Mouse (Mus musculus): Measurements from ENCODE around the gene Alkbh7. TPM values are rescaled to one million over a fixed set of nuclear protein-coding genes. Genes with fewer than 3 reads are reported as not detected.
A peak's percentile ranks its signal among the peaks of the same experiment; 100 is the strongest.

Gene Alkbh7
- polyA plus RNA-seq, 1 experiment from 2014 or later: 36.6 TPM

DNA sequence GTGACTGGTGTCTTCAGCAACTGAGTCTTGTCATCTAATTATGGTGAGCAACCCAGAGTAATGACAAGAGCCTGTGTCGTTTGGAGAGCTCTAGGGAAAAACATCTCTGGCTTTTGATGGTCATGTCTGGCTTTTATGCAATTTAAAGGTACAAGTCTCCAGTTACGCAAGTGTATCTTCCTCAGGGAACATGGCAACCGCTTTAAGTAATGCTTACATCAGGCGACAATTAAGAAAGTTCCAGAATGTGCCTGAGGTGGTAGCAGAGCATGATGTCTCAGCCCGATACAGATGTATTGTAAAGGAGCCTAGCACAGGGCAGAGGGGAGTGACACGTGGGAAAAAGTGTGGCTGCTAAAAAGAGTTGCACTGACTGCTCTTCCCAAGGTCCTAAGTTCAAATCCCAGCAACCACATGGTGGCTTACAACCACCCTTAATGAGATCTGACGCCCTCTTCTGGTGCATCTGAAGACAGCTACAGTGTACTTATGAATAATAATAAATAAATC lies 8.2 kb upstream of the Alkbh7 start:
- ATAC-seq (ENCODE audit: insufficient read depth, low FRiP score, low read depth): no peak
- Histone ChIP-seq H3K4me3 (replicated peaks) (peak overlapping the region; percentile 78), H3K4me1 (peaks cover 6% of the 10 kb centered on the region)

DNA sequence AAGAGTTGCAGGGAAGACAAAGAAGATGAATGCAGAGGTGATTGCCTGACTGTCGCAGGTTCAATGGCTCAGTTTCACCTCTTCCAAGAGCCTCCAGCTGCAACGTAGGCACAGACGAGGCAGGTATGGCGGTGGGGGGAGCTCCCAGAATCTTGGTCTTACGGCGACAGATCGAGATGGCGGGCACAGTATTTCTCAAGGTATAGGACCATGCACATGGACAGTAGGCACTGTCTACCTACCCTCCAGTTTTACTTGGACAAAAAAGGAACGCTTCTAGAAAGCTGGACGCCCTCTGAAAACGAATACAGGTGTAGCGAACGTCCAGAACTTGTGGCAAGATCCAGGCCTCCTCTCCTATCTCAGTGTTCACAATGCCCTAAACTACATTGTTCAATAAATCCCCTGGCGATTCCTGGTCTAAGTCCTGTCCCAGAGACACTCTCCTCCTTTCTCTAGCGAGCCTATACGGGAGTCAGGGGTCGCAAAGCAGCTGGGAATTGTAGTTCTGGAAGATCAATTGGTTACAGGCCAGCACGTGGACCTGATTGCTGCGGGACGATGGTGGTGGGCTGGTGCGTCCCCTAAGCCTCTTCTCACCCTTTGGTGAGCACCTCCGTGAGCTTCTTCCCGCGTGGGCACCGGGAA lies 7.5 kb upstream of the Alkbh7 start:
- ATAC-seq (ENCODE audit: insufficient read depth, low FRiP score, low read depth): peak; percentile 92
- Histone ChIP-seq H3K9me3 (no peaks in the 10 kb centered on the region), H3K27ac (peak overlapping the region; percentile 79), H3K4me2 (peak overlapping the region; percentile 72), H3K4me3 (replicated peaks) (peak overlapping the region; percentile 78), H3K27me3 (replicated peaks) (no peaks in the 10 kb centered on the region), H3K4me1 (peaks cover 6% of the 10 kb centered on the region), H3K36me3 (peaks cover 25% of the 10 kb centered on the region), H3K9ac (peak overlapping the region; percentile 38; the same call in 1 of the 2 replicates)
- WGBS: 2% methylated on average over 25 of the region's 25 CpGs

More for the DNA sequence above, 8.2 kb upstream of the Alkbh7 start:
- Histone ChIP-seq H3K9me3 (no peaks in the 10 kb centered on the region), H3K9ac (no peak overlapping the region), H3K27me3 (replicated peaks) (no peaks in the 10 kb centered on the region), H3K27ac (0 out of 2 replicates have a peak overlapping the region, but pooled peaks have one; percentile 79), H3K36me3 (peaks cover 19% of the 10 kb centered on the region), H3K4me2 (peak overlapping the region; percentile 72)
- WGBS: 71% methylated on average over 7 of the region's 7 CpGs

GRCm38 (mm10) chr17:56990115-56990746 lies 6.9 kb upstream of the Alkbh7 start, which contains the start of gene Clpp:
Clpp (plus strand) TSS chr17:56990305.
- ATAC-seq (ENCODE audit: insufficient read depth, low FRiP score, low read depth): peak; percentile 96
- H3K36me3 ChIP-seq: peaks cover 25% of the 10 kb centered on the region
- H3K27ac ChIP-seq: peak within 1 kb of the TSS; percentile 79
- peaks cover 6% of the 10 kb centered on the region for H3K4me1 ChIP-seq
- peak within 1 kb of the TSS; percentile 72 for H3K4me2 ChIP-seq
- peak within 1 kb of the TSS; percentile 75 for H3K9ac ChIP-seq
- H3K4me3 ChIP-seq (replicated peaks): peak within 1 kb of the TSS; percentile 78
- WGBS: under 1% methylated on average over 52 of the region's 52 CpGs
- H3K27me3 ChIP-seq (replicated peaks): no peaks in the 10 kb centered on the region
- no peaks in the 10 kb centered on the region for H3K9me3 ChIP-seq

DNA sequence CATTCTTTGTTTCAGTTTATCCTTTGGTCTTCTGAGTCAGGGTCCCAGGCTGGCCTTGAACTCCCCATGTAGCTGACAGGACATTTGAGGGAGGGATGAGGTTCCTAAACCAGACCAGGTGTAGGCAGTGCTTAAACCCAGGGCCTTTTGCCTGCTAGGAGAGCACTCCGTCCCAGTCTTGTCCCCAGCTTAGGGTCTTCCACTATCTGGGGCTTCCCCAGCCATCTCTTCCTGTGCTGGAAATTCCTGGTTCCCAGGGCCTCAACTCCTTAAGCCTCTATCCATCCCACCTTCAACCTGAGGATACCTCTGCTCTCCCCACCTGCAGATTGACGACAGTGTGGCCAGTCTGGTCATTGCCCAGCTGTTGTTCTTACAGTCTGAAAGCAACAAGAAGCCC lies 6.2 kb upstream of the Alkbh7 start:
- no peak for ATAC-seq (ENCODE audit: insufficient read depth, low FRiP score, low read depth)
- Histone ChIP-seq H3K4me1 (peaks cover 6% of the 10 kb centered on the region), H3K4me3 (replicated peaks) (peak overlapping the region; percentile 78), H3K36me3 (peaks cover 25% of the 10 kb centered on the region), H3K27me3 (replicated peaks) (no peaks in the 10 kb centered on the region), H3K27ac (no peak overlapping the region), H3K9me3 (no peaks in the 10 kb centered on the region), H3K9ac (peak overlapping the region; percentile 75; the same call in 1 of the 2 replicates), H3K4me2 (peak overlapping the region; percentile 72)
- WGBS: 62% methylated on average over 2 of the region's 2 CpGs

DNA sequence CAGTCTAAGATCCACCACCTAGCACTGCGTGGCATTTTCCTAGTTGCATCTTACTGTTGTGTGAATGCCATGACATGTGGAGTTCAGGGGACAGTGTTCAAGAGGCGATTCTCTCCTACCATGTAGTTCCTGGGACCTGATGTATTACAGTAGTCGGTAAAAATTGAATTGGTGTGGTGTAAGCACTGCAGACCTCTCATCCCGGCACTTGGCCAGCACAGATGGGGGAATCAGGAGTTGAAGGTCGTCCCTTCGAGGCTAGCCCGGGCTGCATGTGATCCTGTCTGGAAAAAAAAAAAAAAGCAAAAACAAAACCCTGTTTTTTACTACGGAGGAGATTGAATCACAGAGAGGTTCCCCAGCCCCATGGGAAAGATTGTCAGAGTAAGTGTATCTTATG lies 2.1 kb upstream of the Alkbh7 start:
- H3K9me3 ChIP-seq: no peaks in the 10 kb centered on the region
- H3K27me3 ChIP-seq (replicated peaks): no peaks in the 10 kb centered on the region
- H3K27ac ChIP-seq: no peak overlapping the region
- no peak overlapping the region for H3K9ac ChIP-seq
- ATAC-seq (ENCODE audit: insufficient read depth, low FRiP score, low read depth): no peak
- H3K4me3 ChIP-seq (replicated peaks): no peak overlapping the region
- WGBS: 90% methylated on average over 8 of the region's 8 CpGs
- H3K4me2 ChIP-seq: no peak overlapping the region
- peaks cover 15% of the 10 kb centered on the region for H3K4me1 ChIP-seq
- H3K36me3 ChIP-seq: peaks cover 29% of the 10 kb centered on the region

DNA sequence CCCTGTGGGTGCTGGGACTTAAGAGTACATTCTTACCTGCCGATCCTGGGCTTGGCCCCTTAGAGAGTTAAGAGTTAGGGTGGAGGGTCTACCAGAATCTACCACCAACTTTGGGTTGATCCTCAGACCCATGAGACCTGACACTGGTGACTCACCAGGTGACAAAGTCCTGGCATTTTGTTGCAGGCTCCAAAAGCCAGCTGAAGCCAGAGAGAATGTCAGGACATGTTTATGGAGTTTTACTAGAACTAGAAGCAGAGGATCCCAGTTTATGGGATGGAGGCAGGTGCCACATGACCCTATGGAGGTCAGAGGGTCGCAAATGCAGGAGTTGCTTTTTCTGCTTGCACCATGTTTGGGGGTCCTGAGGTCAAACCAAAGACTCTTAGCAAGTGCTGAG lies 633 bp upstream of the Alkbh7 start:
- H3K36me3 ChIP-seq: peaks cover 28% of the 10 kb centered on the region
- H3K9ac ChIP-seq: no peak overlapping the region
- H3K4me2 ChIP-seq: no peak overlapping the region
- no peak overlapping the region for H3K4me3 ChIP-seq (replicated peaks)
- 71% methylated on average over 2 of the region's 2 CpGs for WGBS
- no peak overlapping the region for H3K27ac ChIP-seq
- no peaks in the 10 kb centered on the region for H3K9me3 ChIP-seq
- no peak for ATAC-seq (ENCODE audit: insufficient read depth, low FRiP score, low read depth)
- 0 out of 2 replicates have a peak, but pooled peaks cover 9% of the 10 kb centered on the region for H3K4me1 ChIP-seq
- no peaks in the 10 kb centered on the region for H3K27me3 ChIP-seq (replicated peaks)

DNA sequence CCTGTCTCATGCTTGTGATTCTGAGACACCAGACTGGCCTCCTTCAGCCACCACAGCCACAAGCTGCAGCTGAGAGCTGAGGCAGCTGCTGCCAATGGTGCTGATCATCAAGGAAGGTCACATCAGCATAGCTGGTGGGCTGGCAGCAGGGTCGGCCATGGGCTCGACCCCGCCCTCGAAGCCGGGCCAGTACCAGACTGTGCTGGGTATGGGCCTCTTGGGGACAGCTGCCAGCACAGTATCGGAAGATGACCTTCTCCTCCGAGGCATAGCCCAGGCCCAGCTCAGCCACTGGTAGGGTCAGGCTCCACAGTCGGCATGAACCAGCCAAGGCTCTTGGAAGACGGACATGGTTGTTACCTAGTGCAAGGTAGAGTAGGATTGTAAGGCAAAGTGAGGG lies 2.3 kb downstream of the Alkbh7 start:
- WGBS: 87% methylated on average over 9 of the region's 9 CpGs
- Histone ChIP-seq H3K27ac (no peak overlapping the region), H3K4me3 (replicated peaks) (no peak overlapping the region), H3K9me3 (no peaks in the 10 kb centered on the region), H3K36me3 (peaks cover 22% of the 10 kb centered on the region), H3K27me3 (replicated peaks) (no peaks in the 10 kb centered on the region), H3K4me1 (0 out of 2 replicates have a peak, but pooled peaks cover 9% of the 10 kb centered on the region), H3K4me2 (no peak overlapping the region), H3K9ac (no peak overlapping the region)
- ATAC-seq (ENCODE audit: insufficient read depth, low FRiP score, low read depth): no peak

- Histone ChIP-seq H3K27me3 (replicated peaks) (no peaks in the 10 kb centered on the region), H3K9ac (no peak within 1 kb of the TSS), H3K4me1 (0 out of 2 replicates have a peak, but pooled peaks cover 9% of the 10 kb centered on the region), H3K36me3 (peaks cover 24% of the 10 kb centered on the region), H3K27ac (no peak within 1 kb of the TSS), H3K9me3 (no peaks in the 10 kb centered on the region), H3K4me3 (replicated peaks) (no peak within 1 kb of the TSS), H3K4me2 (no peak within 1 kb of the TSS)
- WGBS: 82% methylated on average over 9 of the region's 9 CpGs
- ATAC-seq (ENCODE audit: insufficient read depth, low FRiP score, low read depth): no peak
Observed at GRCm38 (mm10) chr17:56999968-57000609, 3.0 kb downstream of the Alkbh7 start, which contains the start of gene Pspn. Pspn (minus strand) TSS chr17:57000018.

DNA sequence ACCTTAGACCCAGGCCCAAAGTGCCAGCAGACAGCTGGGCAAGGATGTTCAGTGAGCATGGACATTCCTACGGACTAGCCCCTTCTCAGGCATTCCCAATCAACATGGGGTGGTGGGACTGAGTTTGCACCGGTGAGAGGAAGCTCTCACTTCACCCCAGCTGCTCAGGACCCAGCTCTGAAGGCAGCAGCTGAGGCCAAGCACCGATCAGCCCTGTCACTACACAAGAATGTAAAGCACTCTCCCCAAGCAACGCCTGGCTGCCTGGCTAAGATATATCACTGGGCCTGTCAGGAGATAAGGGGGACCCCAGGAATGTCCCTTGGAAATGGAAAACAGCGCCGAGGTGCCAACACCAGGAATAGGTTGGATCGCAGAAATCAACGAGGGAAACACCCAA lies 4.1 kb downstream of the Alkbh7 start:
- Histone ChIP-seq H3K9me3 (no peaks in the 10 kb centered on the region), H3K27me3 (replicated peaks) (no peaks in the 10 kb centered on the region), H3K4me1 (0 out of 2 replicates have a peak, but pooled peaks cover 9% of the 10 kb centered on the region), H3K4me3 (replicated peaks) (no peak overlapping the region), H3K36me3 (peaks cover 33% of the 10 kb centered on the region), H3K4me2 (no peak overlapping the region), H3K9ac (no peak overlapping the region), H3K27ac (no peak overlapping the region)
- no peak for ATAC-seq (ENCODE audit: insufficient read depth, low FRiP score, low read depth)
- WGBS: 50% methylated on average over 8 of the region's 8 CpGs

DNA sequence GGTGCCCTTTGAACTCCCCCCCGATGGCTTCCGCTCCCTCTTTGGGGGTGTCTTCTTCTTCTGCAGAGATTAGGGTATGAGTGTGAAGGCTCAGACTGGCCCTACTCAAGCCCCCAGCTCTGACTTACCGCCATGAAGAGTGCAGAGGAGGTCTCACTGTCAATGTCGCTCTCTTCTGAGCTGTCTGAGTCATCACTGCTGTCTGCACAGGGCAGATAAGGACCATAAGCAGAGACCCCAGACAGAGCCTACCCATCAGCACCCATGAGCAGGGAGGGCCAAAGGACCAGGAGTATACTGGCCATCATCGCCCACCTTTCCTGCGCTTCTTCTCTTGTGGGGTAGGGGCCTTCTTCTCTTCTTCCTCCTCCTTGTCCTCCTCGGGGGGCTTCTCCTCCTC lies 6.9 kb downstream of the Alkbh7 start:
- H3K27me3 ChIP-seq (replicated peaks): no peaks in the 10 kb centered on the region
- H3K27ac ChIP-seq: no peak overlapping the region
- ATAC-seq (ENCODE audit: insufficient read depth, low FRiP score, low read depth): no peak
- no peak overlapping the region for H3K4me3 ChIP-seq (replicated peaks)
- peaks cover 51% of the 10 kb centered on the region for H3K36me3 ChIP-seq
- 92% methylated on average over 7 of the region's 7 CpGs for WGBS
- H3K9ac ChIP-seq: no peak overlapping the region
- no peaks in the 10 kb centered on the region for H3K9me3 ChIP-seq
- no peaks in the 10 kb centered on the region for H3K4me1 ChIP-seq
- H3K4me2 ChIP-seq: no peak overlapping the region

DNA sequence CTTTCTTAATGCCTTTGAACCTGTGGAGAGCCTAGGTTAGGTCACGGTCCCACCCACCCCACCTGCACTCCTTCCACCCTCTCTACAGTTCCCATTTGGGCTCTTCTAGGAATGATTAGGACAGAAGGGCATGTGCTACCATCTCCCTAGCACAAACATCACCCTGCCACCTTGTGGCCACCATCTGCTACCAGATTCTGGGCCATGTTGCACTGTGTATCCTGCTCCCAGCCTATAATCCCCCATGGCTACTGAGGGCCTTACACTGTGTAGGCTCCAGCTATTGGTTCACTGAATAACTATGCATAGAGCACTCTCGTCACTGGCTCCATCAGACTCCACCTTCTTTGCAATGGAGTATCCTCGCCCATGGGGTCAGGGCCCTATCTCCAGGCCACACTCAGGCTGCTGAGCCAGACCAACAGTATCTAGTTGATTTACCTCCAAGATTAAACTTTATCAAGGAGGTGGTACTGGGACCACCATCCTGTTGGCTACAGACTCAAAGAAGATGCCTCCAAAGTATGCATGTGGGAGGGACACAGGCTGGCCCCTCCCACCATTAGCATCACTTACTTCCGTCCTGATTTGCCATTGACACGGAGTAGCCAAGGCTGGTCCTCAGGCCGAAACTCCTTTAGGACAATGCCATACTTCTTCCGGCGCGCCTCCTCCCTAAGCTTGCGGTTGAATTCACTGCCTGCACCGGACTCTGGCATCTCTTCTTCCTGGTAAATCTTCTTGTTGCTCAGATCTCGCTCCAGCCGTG lies 10.2 kb downstream of the Alkbh7 start:
- no peaks in the 10 kb centered on the region for H3K9me3 ChIP-seq
- H3K9ac ChIP-seq: no peak overlapping the region
- H3K27me3 ChIP-seq (replicated peaks): no peaks in the 10 kb centered on the region
- H3K4me2 ChIP-seq: no peak overlapping the region
- 91% methylated on average over 13 of the region's 13 CpGs for WGBS
- ATAC-seq (ENCODE audit: insufficient read depth, low FRiP score, low read depth): no peak
- H3K36me3 ChIP-seq: peaks cover 50% of the 10 kb centered on the region
- H3K27ac ChIP-seq: peak overlapping the region; percentile 57; the same call in 1 of the 2 replicates
- peaks cover 6% of the 10 kb centered on the region; the same call in 1 of the 2 replicates for H3K4me1 ChIP-seq
- H3K4me3 ChIP-seq (replicated peaks): no peak overlapping the region
